Mouse (Mus musculus): ENCODE data around the gene Rbm43. TPM values are rescaled to one million over a fixed set of nuclear protein-coding genes. Genes with fewer than 3 reads are reported as not detected.

The Rbm43 gene
- 10 to 100 TPM; 50.8 to 65.2 TPM for polyA plus RNA-seq (2017; shearing (Covaris generic))

GRCm38 (mm10) chr2:51934574-51935334 is at the start of gene Rbm43:
Rbm43 (minus strand) TSS chr2:51935163.

GRCm38 (mm10) chr2:51973410-51973968 is 38.5 kb upstream of the Rbm43 start, which contains the start of gene Nmi:
Nmi (minus strand) TSS chr2:51973494.

Other genes with a start within 250 kb of the Rbm43 start
- 100 to 1,000 TPM; 202 to 211 TPM for gene Nmi, start 38.3 kb upstream of the Rbm43 start, polyA plus RNA-seq (2017; shearing (Covaris generic))
- not detected for gene Tnfaip6, start 102.8 kb upstream of the Rbm43 start, polyA plus RNA-seq (2017; shearing (Covaris generic))
- 10 to 100 TPM; 86.7 to 90.0 TPM for gene Rif1, start 137.7 kb upstream of the Rbm43 start, polyA plus RNA-seq (2017; shearing (Covaris generic))